Mouse (Mus musculus) midbrain, embryonic 11.5 days (tissue): Measurements from ENCODE around the gene Erbb2. TPM values are rescaled to one million over a fixed set of nuclear protein-coding genes. Genes with fewer than 3 reads are reported as not detected.

Experiments used
- ATAC-seq: fragments of 200-750 bp; cut with Nextera tagmentation; 2 replicates; pipeline ENCODE4 v1.8.0; 2017; ENCODE audit warnings: moderate TSS enrichment, moderate library complexity; ENCODE audit not compliant: low FRiP score
- DNase-seq: peaks from one replicate; pipeline ENCODE4 v3.0.0; 2015; ENCODE audit warnings: low spot score; ENCODE audit errors: missing footprints
- H3K27ac ChIP-seq: fragments of 300-500 bp; sonication (generic); 2 replicates; pipeline ENCODE4 v1.5.1; 2014; ENCODE audit warnings: low read depth, low read length
- H3K27me3 ChIP-seq: fragments of 300-500 bp; sonication (generic); 2 replicates; pipeline ENCODE4 v1.6.1; 2014; ENCODE audit warnings: mild to moderate bottlenecking, low read length, moderate library complexity, mixed read lengths; ENCODE audit not compliant: control insufficient read depth, insufficient read depth
- H3K36me3 ChIP-seq: fragments of 300-500 bp; sonication (generic); 2 replicates; pipeline ENCODE4 v1.6.1; 2014; ENCODE audit warnings: mild to moderate bottlenecking, low read length, moderate library complexity, mixed read lengths; ENCODE audit not compliant: control insufficient read depth, insufficient read depth
- H3K4me1 ChIP-seq: fragments of 300-500 bp; sonication (generic); 2 replicates; pipeline ENCODE4 v1.6.1; 2014; ENCODE audit warnings: low read length; ENCODE audit not compliant: control insufficient read depth, insufficient read depth
- H3K4me2 ChIP-seq: fragments of 300-500 bp; sonication (generic); 2 replicates; pipeline ENCODE4 v1.6.1; 2014; ENCODE audit warnings: mild to moderate bottlenecking, moderate library complexity
- H3K4me3 ChIP-seq: fragments of 300-500 bp; sonication (generic); 2 replicates; pipeline ENCODE4 v1.5.1; 2014; ENCODE audit warnings: low read depth, low read length
- H3K9ac ChIP-seq: fragments of 300-500 bp; sonication (generic); 2 replicates; pipeline ENCODE4 v1.6.1; 2014; ENCODE audit warnings: low read length
- H3K9me3 ChIP-seq: fragments of 300-500 bp; sonication (generic); 2 replicates; pipeline ENCODE4 v1.6.1; 2016; ENCODE audit warnings: low read length; ENCODE audit not compliant: control insufficient read depth
- WGBS: fragments of 180-500 bp; shearing (Covaris S2); extraction: QIAGEN DNeasy Blood & Tissue Kit; methylation state at CpG from one replicate; pipeline ENCODE4 v1.1.7; 2014; 5-methylcytosine and 5-hydroxymethylcytosine counted together
- polyA plus RNA-seq: library from polyadenylated mRNA; unstranded; fragments of >200 nt; fragmentation: Nextera tagmentation; extraction: Ambion mirVana; gene quantifications from 2 replicates; pipeline ENCODE4 v1.2.1, GENCODE M21; 2014

The Erbb2 gene
- polyA plus RNA-seq, 1 experiment from 2014 or later, result 14.8 TPM

- no peaks in the 10 kb centered on the region for H3K9me3 ChIP-seq
- H3K27me3 ChIP-seq, result peaks cover 10% of the 10 kb centered on the region
- H3K4me3 ChIP-seq, result no peak overlapping the region
- DNase-seq (no peak), ATAC-seq (no peak)
- H3K27ac ChIP-seq, result no peak overlapping the region
- peaks cover 10% of the 10 kb centered on the region for H3K4me1 ChIP-seq
- no peak overlapping the region for H3K4me2 ChIP-seq
- no peaks in the 10 kb centered on the region for H3K36me3 ChIP-seq
- WGBS, result 71% methylated on average over 6 of the region's 6 CpGs
- H3K9ac ChIP-seq, result no peak overlapping the region
These were observed 5.6 kb upstream of the Erbb2 start for GRCm38 (mm10) chr11:98406621-98407020.

- Histone ChIP-seq H3K27me3 (peaks cover 9% of the 10 kb centered on the region), H3K4me2 (peak overlapping the region; percentile 33), H3K27ac (no peak overlapping the region), H3K9ac (peak overlapping the region; percentile 40), H3K36me3 (no peaks in the 10 kb centered on the region), H3K9me3 (no peaks in the 10 kb centered on the region), H3K4me3 (no peak overlapping the region), H3K4me1 (peaks cover 21% of the 10 kb centered on the region)
- 50% methylated on average over 8 of the region's 8 CpGs for WGBS
- ATAC-seq (peak; percentile 13; the same call in 1 of the 2 replicates), DNase-seq (no peak)
These were observed 3.4 kb upstream of the Erbb2 start for GRCm38 (mm10) chr11:98408872-98409271.

GRCm38 (mm10) chr11:98409341-98409822, 2.9 kb upstream of the Erbb2 start:
- no peak overlapping the region for H3K27ac ChIP-seq
- DNase-seq (peak; percentile 87), ATAC-seq (peak; percentile 75)
- H3K27me3 ChIP-seq, result peaks cover 9% of the 10 kb centered on the region
- no peaks in the 10 kb centered on the region for H3K36me3 ChIP-seq
- 2% methylated on average over 10 of the region's 10 CpGs for WGBS
- no peaks in the 10 kb centered on the region for H3K9me3 ChIP-seq
- H3K9ac ChIP-seq, result peak overlapping the region; percentile 40
- no peak overlapping the region for H3K4me3 ChIP-seq
- peaks cover 26% of the 10 kb centered on the region for H3K4me1 ChIP-seq
- peak overlapping the region; percentile 33 for H3K4me2 ChIP-seq

GRCm38 (mm10) chr11:98412797-98413301, 579 bp downstream of the Erbb2 start:
- Histone ChIP-seq H3K9me3 (no peaks in the 10 kb centered on the region), H3K36me3 (no peaks in the 10 kb centered on the region), H3K27me3 (peaks cover 9% of the 10 kb centered on the region), H3K27ac (peak overlapping the region; percentile 40; the same call in 1 of the 2 replicates), H3K9ac (peak overlapping the region; percentile 88), H3K4me1 (peaks cover 26% of the 10 kb centered on the region), H3K4me3 (peak overlapping the region; percentile 83), H3K4me2 (peak overlapping the region; percentile 98)
- DNase-seq, result no peak
- peak; percentile 34; the same call in 1 of the 2 replicates for ATAC-seq
- WGBS, result under 1% methylated on average over 40 of the region's 40 CpGs

GRCm38 (mm10) chr11:98413731-98414130, 1.5 kb downstream of the Erbb2 start:
- 32% methylated on average over 7 of the region's 7 CpGs for WGBS
- no peaks in the 10 kb centered on the region for H3K36me3 ChIP-seq
- no peak for ATAC-seq
- H3K4me1 ChIP-seq, result peaks cover 25% of the 10 kb centered on the region
- H3K27me3 ChIP-seq, result peaks cover 9% of the 10 kb centered on the region
- H3K9ac ChIP-seq, result peak overlapping the region; percentile 88; the same call in 1 of the 2 replicates
- peak; percentile 87 for DNase-seq
- peak overlapping the region; percentile 83 for H3K4me3 ChIP-seq
- no peak overlapping the region for H3K27ac ChIP-seq
- no peaks in the 10 kb centered on the region for H3K9me3 ChIP-seq
- peak overlapping the region; percentile 98 for H3K4me2 ChIP-seq

- WGBS, result 42% methylated on average over 2 of the region's 2 CpGs
- peaks cover 22% of the 10 kb centered on the region for H3K4me1 ChIP-seq
These were observed 1.9 kb downstream of the Erbb2 start for GRCm38 (mm10) chr11:98414162-98414561.

GRCm38 (mm10) chr11:98417074-98417473, 4.8 kb downstream of the Erbb2 start:
- no peak overlapping the region for H3K4me2 ChIP-seq
- H3K4me1 ChIP-seq, result peaks cover 11% of the 10 kb centered on the region
- DNase-seq, result peak; percentile 28
- H3K9ac ChIP-seq, result no peak overlapping the region
- WGBS, result 89% methylated on average over 1 of the region's 1 CpGs
- H3K4me3 ChIP-seq, result no peak overlapping the region
- no peaks in the 10 kb centered on the region for H3K36me3 ChIP-seq
- no peak for ATAC-seq
- H3K27me3 ChIP-seq, result no peaks in the 10 kb centered on the region
- no peak overlapping the region for H3K27ac ChIP-seq
- no peaks in the 10 kb centered on the region for H3K9me3 ChIP-seq

More at GRCm38 (mm10) chr11:98414162-98414561, 1.9 kb downstream of the Erbb2 start:
- Histone ChIP-seq H3K4me2 (no peak overlapping the region), H3K9me3 (no peaks in the 10 kb centered on the region), H3K4me3 (no peak overlapping the region), H3K27ac (no peak overlapping the region), H3K27me3 (peaks cover 9% of the 10 kb centered on the region), H3K9ac (no peak overlapping the region), H3K36me3 (no peaks in the 10 kb centered on the region)
- no peak for ATAC-seq
- peak; percentile 47 for DNase-seq

GRCm38 (mm10) chr11:98418273-98418672, 6.0 kb downstream of the Erbb2 start:
- DNase-seq (peak; percentile 56), ATAC-seq (no peak)
- no peak overlapping the region for H3K9ac ChIP-seq
- H3K4me2 ChIP-seq, result no peak overlapping the region
- H3K4me3 ChIP-seq, result no peak overlapping the region
- no peak overlapping the region for H3K27ac ChIP-seq
- 70% methylated on average over 4 of the region's 6 CpGs for WGBS
- no peaks in the 10 kb centered on the region for H3K36me3 ChIP-seq
- H3K9me3 ChIP-seq, result no peaks in the 10 kb centered on the region
- H3K27me3 ChIP-seq, result no peaks in the 10 kb centered on the region
- H3K4me1 ChIP-seq, result peaks cover 11% of the 10 kb centered on the region

GRCm38 (mm10) chr11:98418939-98419547, 6.8 kb downstream of the Erbb2 start:
- H3K27ac ChIP-seq, result no peak overlapping the region
- H3K4me1 ChIP-seq, result peaks cover 3% of the 10 kb centered on the region; the same call in 1 of the 2 replicates
- no peak overlapping the region for H3K4me3 ChIP-seq
- H3K27me3 ChIP-seq, result no peaks in the 10 kb centered on the region
- DNase-seq (no peak), ATAC-seq (no peak)
- no peaks in the 10 kb centered on the region for H3K9me3 ChIP-seq
- H3K4me2 ChIP-seq, result no peak overlapping the region
- H3K9ac ChIP-seq, result no peak overlapping the region
- WGBS, result 88% methylated on average over 10 of the region's 10 CpGs
- no peaks in the 10 kb centered on the region for H3K36me3 ChIP-seq
